Mouse (Mus musculus) forebrain, postnatal 0 days (tissue): Measurements from ENCODE around the gene Abl1. TPM values are rescaled to one million over a fixed set of nuclear protein-coding genes. Genes with fewer than 3 reads are reported as not detected.
"Not testable (repeated sequence)": the region's sequence is repeated elsewhere in the genome, so short reads cannot be mapped to it uniquely, and the experiment has no call there.

ENCODE experiments used
- ATAC-seq: fragments of 200-750 bp; cut with Nextera tagmentation; 2 replicates; pipeline ENCODE4 v1.8.0; 2017; ENCODE audit warnings: mild to moderate bottlenecking, moderate library complexity
- DNase-seq: peaks from one replicate; pipeline ENCODE4 v3.0.0-alpha.2; 2015
- H3K27ac ChIP-seq: fragments of 300-500 bp; sonication (generic); 2 replicates; pipeline ENCODE4 v1.5.1; 2014; ENCODE audit warnings: low read depth, mild to moderate bottlenecking, antibody characterized with exemption, low read length, moderate library complexity, mixed read lengths
- H3K27me3 ChIP-seq: fragments of 300-500 bp; sonication (generic); 2 replicates; pipeline ENCODE4 v1.6.1; 2014; ENCODE audit warnings: mild to moderate bottlenecking, low read length, mixed read lengths; ENCODE audit not compliant: insufficient read depth
- H3K36me3 ChIP-seq: fragments of 300-500 bp; sonication (generic); 2 replicates; pipeline ENCODE4 v1.6.1; 2014; ENCODE audit warnings: mild to moderate bottlenecking, moderate library complexity; ENCODE audit not compliant: insufficient read depth
- H3K4me1 ChIP-seq: fragments of 300-500 bp; sonication (generic); 2 replicates; pipeline ENCODE4 v1.6.1; 2014; ENCODE audit warnings: antibody characterized with exemption; ENCODE audit not compliant: insufficient read depth
- H3K4me2 ChIP-seq: fragments of 300-500 bp; sonication (generic); 2 replicates; pipeline ENCODE4 v1.6.1; 2014; ENCODE audit warnings: low read depth, mild to moderate bottlenecking, moderate library complexity
- H3K4me3 ChIP-seq: fragments of 300-500 bp; sonication (generic); 2 replicates; pipeline ENCODE4 v1.5.1; 2014; ENCODE audit warnings: low read depth, low read length, mixed read lengths
- H3K9ac ChIP-seq: fragments of 300-500 bp; sonication (generic); 2 replicates; pipeline ENCODE4 v1.6.1; 2014; ENCODE audit warnings: mild to moderate bottlenecking
- H3K9me3 ChIP-seq: fragments of 300-500 bp; sonication (generic); 2 replicates; pipeline ENCODE4 v1.6.1; 2016; ENCODE audit warnings: low read length
- CTCF ChIP-seq: sonication (generic); IDR thresholded peaks from 2 replicates; pipeline ENCODE4 v1.5.1; 2016; ENCODE audit warnings: antibody characterized with exemption, control low read depth, low read depth
- WGBS: fragments of 180-500 bp; shearing (Covaris S2); extraction: QIAGEN DNeasy Blood & Tissue Kit; methylation state at CpG from one replicate; pipeline ENCODE4 v1.1.7; 2014; 5-methylcytosine and 5-hydroxymethylcytosine counted together
- polyA plus RNA-seq: library from polyadenylated mRNA; unstranded; fragments of >200 nt; fragmentation: Nextera tagmentation; extraction: Ambion mirVana; gene quantifications from 2 replicates; pipeline ENCODE4 v1.2.1, GENCODE M21; 2015
- total RNA-seq: library from RNA; depleted of rRNA; stranded (reverse); fragments of >200 nt; gene quantifications from 2 replicates; pipeline ENCODE4 v1.2.3, GENCODE M21; 2014

The Abl1 gene
- total and polyA plus RNA-seq, 2 experiments from 2014 or later = 12.4 to 54.0 TPM

GRCm38 (mm10) chr2:31667332-31667731, 20.8 kb upstream of the Abl1 start:
- no peak overlapping the region for H3K27ac ChIP-seq
- H3K4me1 ChIP-seq = no peaks in the 10 kb centered on the region
- H3K27me3 ChIP-seq = peaks cover 6% of the 10 kb centered on the region; the same call in 1 of the 2 replicates
- no peak overlapping the region for H3K9ac ChIP-seq
- H3K36me3 ChIP-seq = no peaks in the 10 kb centered on the region
- no peak for DNase-seq
- H3K4me2 ChIP-seq = no peak overlapping the region
- peak; percentile 54 for TF ChIP-seq CTCF
- H3K9me3 ChIP-seq = no peaks in the 10 kb centered on the region
- H3K4me3 ChIP-seq = no peak overlapping the region
- 20% methylated on average over 4 of the region's 4 CpGs for WGBS
- no peak for ATAC-seq

GRCm38 (mm10) chr2:31670551-31671035, 17.6 kb upstream of the Abl1 start, which contains the start of gene Exosc2:
Gene Exosc2, plus strand, starts transcription at chr2:31670715.
- Histone ChIP-seq H3K4me2 (peak within 1 kb of the TSS; percentile 84), H3K4me3 (peak within 1 kb of the TSS; percentile 76), H3K9ac (peak within 1 kb of the TSS; percentile 72), H3K9me3 (no peaks in the 10 kb centered on the region), H3K27ac (peak within 1 kb of the TSS; percentile 76), H3K36me3 (peaks cover 21% of the 10 kb centered on the region), H3K4me1 (no peaks in the 10 kb centered on the region), H3K27me3 (no peaks in the 10 kb centered on the region)
- no peak for TF ChIP-seq CTCF
- ATAC-seq (peak; percentile 99), DNase-seq (peak; percentile 97)
- under 1% methylated on average over 27 of the region's 27 CpGs for WGBS

- 93% methylated on average over 6 of the region's 6 CpGs for WGBS
- peaks cover 62% of the 10 kb centered on the region for H3K36me3 ChIP-seq
- H3K4me1 ChIP-seq = no peaks in the 10 kb centered on the region
Observed at GRCm38 (mm10) chr2:31678641-31679040, 9.5 kb upstream of the Abl1 start.

GRCm38 (mm10) chr2:31681051-31681707, 7.0 kb upstream of the Abl1 start:
- not testable (repeated sequence) for H3K9me3 ChIP-seq, H3K27ac ChIP-seq, H3K9ac ChIP-seq, H3K4me3 ChIP-seq, H3K4me2 ChIP-seq, DNase-seq, H3K4me1 ChIP-seq, ATAC-seq, H3K27me3 ChIP-seq
- H3K36me3 ChIP-seq = peaks cover 38% of the 10 kb centered on the region
- 87% methylated on average over 15 of the region's 15 CpGs for WGBS

More at GRCm38 (mm10) chr2:31678641-31679040, 9.5 kb upstream of the Abl1 start:
- Histone ChIP-seq H3K27ac (no peak overlapping the region), H3K9ac (no peak overlapping the region), H3K27me3 (no peaks in the 10 kb centered on the region), H3K4me3 (no peak overlapping the region), H3K9me3 (no peaks in the 10 kb centered on the region), H3K4me2 (no peak overlapping the region)
- DNase-seq (no peak), ATAC-seq (no peak)
- TF ChIP-seq CTCF = no peak

- DNase-seq (no peak), ATAC-seq (no peak)
- H3K4me2 ChIP-seq = no peak overlapping the region
- H3K9me3 ChIP-seq = no peaks in the 10 kb centered on the region
- no peak for TF ChIP-seq CTCF
- H3K9ac ChIP-seq = no peak overlapping the region
- no peaks in the 10 kb centered on the region for H3K27me3 ChIP-seq
- no peak overlapping the region for H3K4me3 ChIP-seq
- H3K4me1 ChIP-seq = no peaks in the 10 kb centered on the region
- H3K36me3 ChIP-seq = peaks cover 32% of the 10 kb centered on the region
- H3K27ac ChIP-seq = no peak overlapping the region
- WGBS = 92% methylated on average over 6 of the region's 6 CpGs
Observed at GRCm38 (mm10) chr2:31681731-31682235, 6.4 kb upstream of the Abl1 start.

- no peak overlapping the region for H3K9ac ChIP-seq
- ATAC-seq = no peak
Observed at GRCm38 (mm10) chr2:31683666-31684065, 4.5 kb upstream of the Abl1 start.

GRCm38 (mm10) chr2:31689045-31689444, 869 bp downstream of the Abl1 start:
- Histone ChIP-seq H3K4me3 (peak overlapping the region; percentile 88), H3K9me3 (no peaks in the 10 kb centered on the region), H3K27ac (no peak overlapping the region), H3K4me2 (peak overlapping the region; percentile 72), H3K36me3 (no peaks in the 10 kb centered on the region), H3K9ac (peak overlapping the region; percentile 88), H3K27me3 (no peaks in the 10 kb centered on the region), H3K4me1 (peaks cover 25% of the 10 kb centered on the region)
- DNase-seq = peak; percentile 13
- ATAC-seq = no peak
- no peak for TF ChIP-seq CTCF
- 2% methylated on average over 12 of the region's 12 CpGs for WGBS

More at GRCm38 (mm10) chr2:31683666-31684065, 4.5 kb upstream of the Abl1 start:
- peaks cover 16% of the 10 kb centered on the region for H3K36me3 ChIP-seq
- no peak overlapping the region for H3K27ac ChIP-seq
- DNase-seq = peak; percentile 85
- no peaks in the 10 kb centered on the region for H3K27me3 ChIP-seq
- 30% methylated on average over 2 of the region's 2 CpGs for WGBS
- TF ChIP-seq CTCF = peak; percentile 85
- H3K4me2 ChIP-seq = no peak overlapping the region
- H3K4me1 ChIP-seq = no peaks in the 10 kb centered on the region
- H3K4me3 ChIP-seq = no peak overlapping the region
- H3K9me3 ChIP-seq = no peaks in the 10 kb centered on the region
